Mouse (Mus musculus) kidney, adult 9 months (tissue): Measurements from ENCODE around the gene Tsc22d1.
A peak's percentile ranks its signal among the peaks of the same experiment; 100 is the strongest.

Experiments used
- DNase-seq: peaks from one replicate; pipeline ENCODE4 v3.0.0; 2022

Gene Tsc22d1

GRCm38 (mm10) chr14:76448987-76449386 is 34.2 kb downstream of the Tsc22d1 start:
- DNase-seq = peak; percentile 28

GRCm38 (mm10) chr14:76451011-76451410 is 36.2 kb downstream of the Tsc22d1 start:
- no peak for DNase-seq

- no peak for DNase-seq
Measured at GRCm38 (mm10) chr14:76452751-76453360, 38.1 kb downstream of the Tsc22d1 start.

GRCm38 (mm10) chr14:76454673-76455072 is 39.9 kb downstream of the Tsc22d1 start:
- DNase-seq = no peak

GRCm38 (mm10) chr14:76455159-76455558 is 40.4 kb downstream of the Tsc22d1 start:
- no peak for DNase-seq

- no peak for DNase-seq
Measured at GRCm38 (mm10) chr14:76457696-76458095, 42.9 kb downstream of the Tsc22d1 start.

- no peak for DNase-seq
Measured at GRCm38 (mm10) chr14:76460181-76460580, 45.4 kb downstream of the Tsc22d1 start.

- no peak for DNase-seq
Measured at GRCm38 (mm10) chr14:76461182-76461775, 46.5 kb downstream of the Tsc22d1 start.

GRCm38 (mm10) chr14:76463414-76464098 is 48.8 kb downstream of the Tsc22d1 start:
- DNase-seq = no peak

GRCm38 (mm10) chr14:76464967-76465366 is 50.2 kb downstream of the Tsc22d1 start:
- DNase-seq = no peak

GRCm38 (mm10) chr14:76466641-76467323 is 52.0 kb downstream of the Tsc22d1 start:
- peak; percentile 64 for DNase-seq

GRCm38 (mm10) chr14:76467932-76468331 is 53.2 kb downstream of the Tsc22d1 start:
- no peak for DNase-seq

- no peak for DNase-seq
Measured at GRCm38 (mm10) chr14:76471301-76471700, 56.5 kb downstream of the Tsc22d1 start.

- DNase-seq = no peak
Measured at GRCm38 (mm10) chr14:76472487-76472886, 57.7 kb downstream of the Tsc22d1 start.

- DNase-seq = peak; percentile 62
Measured at GRCm38 (mm10) chr14:76473404-76473803, 58.6 kb downstream of the Tsc22d1 start.

GRCm38 (mm10) chr14:76474165-76474564 is 59.4 kb downstream of the Tsc22d1 start:
- DNase-seq = peak; percentile 43

- no peak for DNase-seq
Measured at GRCm38 (mm10) chr14:76476770-76477169, 62.0 kb downstream of the Tsc22d1 start.

GRCm38 (mm10) chr14:76478076-76478475 is 63.3 kb downstream of the Tsc22d1 start:
- no peak for DNase-seq

GRCm38 (mm10) chr14:76478616-76479015 is 63.9 kb downstream of the Tsc22d1 start:
- no peak for DNase-seq

- DNase-seq = peak; percentile 67
Measured at GRCm38 (mm10) chr14:76479867-76480266, 65.1 kb downstream of the Tsc22d1 start.

GRCm38 (mm10) chr14:76480507-76480906 is 65.7 kb downstream of the Tsc22d1 start:
- no peak for DNase-seq

GRCm38 (mm10) chr14:76483701-76484100 is 68.9 kb downstream of the Tsc22d1 start:
- peak; percentile 59 for DNase-seq

GRCm38 (mm10) chr14:76487609-76488008 is 72.8 kb downstream of the Tsc22d1 start:
- DNase-seq = no peak
